Mouse (Mus musculus) sigmoid colon, adult 10 weeks (tissue): ENCODE measurements around the gene Gimap3. TPM values are rescaled to one million over a fixed set of nuclear protein-coding genes. Genes with fewer than 3 reads are reported as not detected.

Experiments
- polyA plus RNA-seq: library from polyadenylated mRNA; stranded (reverse); fragments of 350-450 nt; fragmentation: Illumina TruSeq; extraction: RNeasy Lipid Tissue Mini Kit (QIAGEN cat#74804); gene quantifications from one replicate; pipeline ENCODE4 v1.2.3, GENCODE M21; 2014; ENCODE audit warnings: low read depth, low replicate concordance

Gene Gimap3
- polyA plus RNA-seq = 7.1 TPM

DNA sequence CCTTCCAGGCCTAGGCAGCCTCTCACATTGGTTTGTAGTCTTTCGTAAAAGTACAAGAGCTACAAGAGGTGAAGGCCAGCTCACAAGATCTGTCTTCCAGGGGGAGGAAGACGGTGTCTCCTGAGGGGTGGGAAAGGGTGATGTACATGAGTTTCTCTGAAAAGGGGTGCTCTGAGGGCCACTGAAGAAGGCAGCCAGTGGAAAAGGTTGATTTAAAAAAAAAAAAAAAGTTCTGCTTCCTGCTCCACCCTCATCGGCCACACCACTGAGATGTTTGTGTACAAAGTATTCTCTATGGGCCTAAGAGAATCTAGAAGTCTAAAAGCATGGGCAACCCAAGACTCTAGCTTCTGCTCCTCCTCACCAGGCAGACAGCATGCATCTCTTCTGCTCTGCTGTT, at the start of gene Gimap3:
Gene Gimap3, minus strand, starts transcription at position 156 of the 400 bp plus-strand sequence.

DNA sequence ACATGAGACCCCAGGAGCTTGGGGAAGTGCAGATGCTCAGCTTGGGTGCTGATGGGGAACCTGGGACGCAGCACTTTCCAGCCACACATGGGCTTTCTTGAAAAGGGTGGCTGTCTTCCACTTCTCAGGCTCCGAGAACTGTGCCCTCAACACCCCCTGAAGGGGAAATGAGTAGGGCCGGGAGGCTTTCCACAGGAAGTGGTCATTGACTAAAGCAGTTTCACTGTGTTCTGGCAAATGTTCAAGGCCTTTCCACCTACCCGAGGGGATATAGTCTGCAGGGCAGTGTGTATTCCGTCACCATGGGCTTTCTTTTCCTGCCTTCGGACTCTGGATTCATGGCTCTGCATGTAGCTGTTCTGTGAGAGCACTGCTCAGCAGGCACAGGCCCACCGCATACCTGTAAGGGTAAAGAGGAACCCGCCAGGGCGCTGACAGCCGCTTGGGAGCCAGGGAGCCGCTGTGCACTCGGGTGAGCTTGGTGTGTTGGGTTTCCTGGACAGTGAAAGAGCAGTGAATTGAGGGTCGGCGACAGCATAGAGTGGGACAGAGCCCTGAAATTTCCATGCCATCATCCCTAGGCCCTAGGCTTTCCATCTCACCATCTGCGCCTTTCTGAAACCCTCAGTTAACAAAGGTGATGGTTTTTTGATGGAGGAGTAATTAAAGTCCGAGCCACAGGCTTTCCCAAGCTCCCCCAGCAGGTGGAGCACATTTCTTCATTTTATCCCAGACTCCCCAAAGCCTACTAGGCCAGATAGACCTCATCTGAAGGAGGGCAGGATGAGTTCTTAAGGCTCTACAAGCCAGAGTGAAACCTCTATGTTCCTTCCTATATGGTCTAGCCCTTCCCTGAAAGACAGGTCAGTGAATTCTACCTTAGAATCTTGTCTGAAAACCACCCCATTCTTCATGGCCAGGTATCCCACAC, 24.4 kb downstream of the Gimap3 start, which contains the start of gene Gimap5:
Gene Gimap5, plus strand, starts transcription at position 239 of the 931 bp plus-strand sequence.

GRCm38 (mm10) chr6:48738961-48739779, 31.5 kb downstream of the Gimap3 start, which contains the start of gene Gimap1:
Gene Gimap1, plus strand, starts transcription at chr6:48739054.

GRCm38 (mm10) chr6:48718455-48718854, 52.2 kb downstream of the Gimap3 start, which contains the start of the genes Gm28053 and Gimap7:
Gene Gm28053, plus strand, starts transcription at chr6:48718607.
Gene Gimap7, plus strand, starts transcription at chr6:48718621.

Other genes with a start within 250 kb of the Gimap3 start
- 19.8 TPM for gene Atp6v0e2, start 233.2 kb downstream of the Gimap3 start, polyA plus RNA-seq
- 2.8 TPM for gene Lrrc61, start 216.1 kb downstream of the Gimap3 start, polyA plus RNA-seq
- gene Rarres2, start 198.1 kb downstream of the Gimap3 start, polyA plus RNA-seq = 12.2 TPM
- gene Gm45021, start 181.2 kb downstream of the Gimap3 start, polyA plus RNA-seq = not detected
- 6.3 TPM for gene Repin1, start 177.0 kb downstream of the Gimap3 start, polyA plus RNA-seq
- not detected for gene Gm44965, start 176.9 kb downstream of the Gimap3 start, polyA plus RNA-seq
- 0.63 TPM for gene Zfp775, start 168.8 kb downstream of the Gimap3 start, polyA plus RNA-seq
- gene AI854703, start 144.1 kb downstream of the Gimap3 start, polyA plus RNA-seq = 6.2 TPM
- 24.3 TPM for gene Gimap8, start 123.6 kb downstream of the Gimap3 start, polyA plus RNA-seq
- 22.6 TPM for gene Gimap9, start 94.7 kb downstream of the Gimap3 start, polyA plus RNA-seq
- gene Gimap4, start 86.3 kb downstream of the Gimap3 start, polyA plus RNA-seq = 56.2 TPM
- 32.7 TPM for gene Gimap6, start 62.6 kb downstream of the Gimap3 start, polyA plus RNA-seq
- 2.7 TPM for gene Gm28053, start 52.2 kb downstream of the Gimap3 start, polyA plus RNA-seq
- gene Gimap7, start 52.2 kb downstream of the Gimap3 start, polyA plus RNA-seq = 3.7 TPM
- 3.7 TPM for gene Gimap1, start 31.8 kb downstream of the Gimap3 start, polyA plus RNA-seq
- 2.6 TPM for gene Gimap5, start 24.7 kb downstream of the Gimap3 start, polyA plus RNA-seq
- gene Tmem176a, start 70.1 kb upstream of the Gimap3 start, polyA plus RNA-seq = 133 TPM
- gene Tmem176b, start 70.6 kb upstream of the Gimap3 start, polyA plus RNA-seq = 19.3 TPM
- gene Aoc1, start 102.0 kb upstream of the Gimap3 start, polyA plus RNA-seq = 80.7 TPM
- gene 1600015I10Rik, start 159.0 kb upstream of the Gimap3 start, polyA plus RNA-seq = not detected
- not detected for gene Doxl2, start 204.1 kb upstream of the Gimap3 start, polyA plus RNA-seq
- gene Svs1, start 216.0 kb upstream of the Gimap3 start, polyA plus RNA-seq = not detected